12 mouse cellular contexts compared by ENCODE assay signal in genomic region chr17:4516846-4517245, GRCm38 (mm10).
A peak's percentile ranks its signal among the peaks of the same experiment; 100 is the strongest.
DNase-seq lines count a peak whose midpoint lies in the region; ATAC-seq lines count a peak whose summit lies in the region.
"Had no signal": no experiment of that assay in that cellular context is flagged by ENCODE, and none has a peak within 500 bp of the region (broad histone marks: within the 10 kb centered on the region; RNA-seq: fewer than 3 reads in every experiment).

No protein-coding gene starts in this region.

- H3K36me3 ChIP-seq in heart, embryonic 11.5 days (ENCODE audit: control insufficient read depth, insufficient read depth, low read length) = no peaks in the 10 kb centered on the region
- H3K36me3 ChIP-seq: embryonic facial prominence, embryonic 15.5 days; midbrain, embryonic 12.5 days had no signal

- peak; percentile 3 for DNase-seq in adrenal gland, postnatal 25 days
- DNase-seq in adrenal gland, adult (ENCODE audit: inconsistent age in 2 of 2, low spot score in 1 of 2) = no peak
- peak; percentile 17 for DNase-seq in heart, adult 8-10 months (ENCODE audit: low spot score)
- DNase-seq in brain, adult 2 months (ENCODE audit: low read depth, low spot score) = peak; percentile 79
- peak; percentile 18 to 54 for DNase-seq in layer of hippocampus, adult 18-20 months (ENCODE audit: low spot score in 2 of 2)
- DNase-seq in embryo, embryonic 11 days = no peak
- no peak for DNase-seq in c-Kit-positive CD71-positive TER-119-positive erythroid progenitor cells, embryonic 14.5 days (ENCODE audit: low spot score)
- DNase-seq: lung, adult 18-20 months had no signal

- H3K4me1 ChIP-seq in heart, embryonic 11.5 days (ENCODE audit: control insufficient read depth, insufficient read depth, low read length) = no peaks in the 10 kb centered on the region
- H3K4me1 ChIP-seq: midbrain, embryonic 12.5 days had no signal

- no peak overlapping the region for H3K4me2 ChIP-seq in heart, embryonic 11.5 days
- H3K4me2 ChIP-seq: embryonic facial prominence, embryonic 15.5 days; midbrain, embryonic 12.5 days had no signal

- no peak for ATAC-seq in heart, embryonic 11.5 days (replicated peaks; ENCODE audit: insufficient number of reproducible peaks, low FRiP score, low TSS enrichment)
- ATAC-seq: intestine, embryonic 16.5 days had no signal

- no peaks in the 10 kb centered on the region for H3K9me3 ChIP-seq in heart, embryonic 11.5 days (replicated peaks; ENCODE audit: control insufficient read depth, low read length)
- H3K9me3 ChIP-seq: embryonic facial prominence, embryonic 15.5 days; midbrain, embryonic 12.5 days had no signal

- no peaks in the 10 kb centered on the region for H3K27me3 ChIP-seq in heart, embryonic 11.5 days (ENCODE audit: control insufficient read depth, insufficient read depth, low read length)
- H3K27me3 ChIP-seq: embryonic facial prominence, embryonic 15.5 days; midbrain, embryonic 12.5 days had no signal

- 70% methylated on average over 3 of the region's 3 CpGs for WGBS in heart, embryonic 11.5 days (ENCODE audit: insufficient replicate concordance)

- no peak overlapping the region for H3K27ac ChIP-seq in heart, embryonic 11.5 days (ENCODE audit: low read depth, low read length)
- H3K27ac ChIP-seq: embryonic facial prominence, embryonic 15.5 days; midbrain, embryonic 12.5 days had no signal

- H3K4me3 ChIP-seq in heart, embryonic 11.5 days (ENCODE audit: low read depth, low read length) = no peak overlapping the region
- H3K4me3 ChIP-seq: embryonic facial prominence, embryonic 15.5 days; midbrain, embryonic 12.5 days had no signal

- no peak overlapping the region for H3K9ac ChIP-seq in heart, embryonic 11.5 days (ENCODE audit: low read depth, low read length)
- H3K9ac ChIP-seq: embryonic facial prominence, embryonic 15.5 days; midbrain, embryonic 12.5 days had no signal

Comparison
In these comparisons a context has a peak if more than half of its experiments do, and no peak if none do; other contexts are left out.
1. DNase-seq: peak in adrenal gland, postnatal 25 days (single experiment), heart, adult 8-10 months (single experiment), brain, adult 2 months (single experiment) and layer of hippocampus, adult 18-20 months (2 of 2); none in adrenal gland, adult (0 of 2), embryo, embryonic 11 days (single experiment) and c-Kit-positive CD71-positive TER-119-positive erythroid progenitor cells, embryonic 14.5 days (single experiment).